Comparison of ENCODE assay signal across 14 mouse cellular contexts in genomic region chr5:30916841-30917240, GRCm38 (mm10). TPM values are rescaled to one million over a fixed set of nuclear protein-coding genes. Genes with fewer than 3 reads are reported as not detected.
DNase-seq lines count a peak whose midpoint lies in the region; ATAC-seq and TF ChIP-seq lines count a peak whose summit lies in the region.
"Had no signal": no experiment of that assay in that cellular context is flagged by ENCODE, and none has a peak within 500 bp of the region (broad histone marks: within the 10 kb centered on the region; RNA-seq: fewer than 3 reads in every experiment).

No protein-coding gene starts in this region.

- intact Hi-C loops in heart, postnatal 36 days (cut with DNase I) = loop anchor here (2.0 kb wide), 1 partner anchor 42 kb away; no protein-coding TSS in a partner anchor

- H3K9me3 ChIP-seq in heart, embryonic 14.5 days (ENCODE audit: control insufficient read depth, low read length) = no peaks in the 10 kb centered on the region
- H3K9me3 ChIP-seq in lung, postnatal 0 days (ENCODE audit: low read length) = no peaks in the 10 kb centered on the region
- H3K9me3 ChIP-seq in embryonic facial prominence, embryonic 14.5 days (ENCODE audit: control insufficient read depth, low read length) = no peaks in the 10 kb centered on the region
- H3K9me3 ChIP-seq in liver, postnatal 0 days (ENCODE audit: low read length) = no peaks in the 10 kb centered on the region
- H3K9me3 ChIP-seq in forebrain, embryonic 15.5 days = no peaks in the 10 kb centered on the region
- H3K9me3 ChIP-seq: G1E; hindbrain, embryonic 15.5 days had no signal

- 89% methylated on average over 9 of the region's 9 CpGs for WGBS in heart, embryonic 14.5 days
- WGBS in lung, postnatal 0 days = 90% methylated on average over 9 of the region's 9 CpGs
- 96% methylated on average over 9 of the region's 9 CpGs for WGBS in lung, adult 2 months
- WGBS in embryonic facial prominence, embryonic 14.5 days = 88% methylated on average over 9 of the region's 9 CpGs
- WGBS in liver, postnatal 0 days (ENCODE audit: insufficient replicate concordance) = 88% methylated on average over 9 of the region's 9 CpGs
- WGBS in forebrain, embryonic 15.5 days = 96% methylated on average over 9 of the region's 9 CpGs

- TF ChIP-seq CTCF in lung, postnatal 0 days (IDR thresholded peaks at IDR 0.05) = no peak
- no peak for TF ChIP-seq CTCF in lung, adult 2 months (IDR thresholded peaks at IDR 0.05; ENCODE audit: insufficient read depth, low read length)
- no peak for TF ChIP-seq CTCF in liver, postnatal 0 days (IDR thresholded peaks at IDR 0.05; ENCODE audit: low read depth)

- peaks cover 44% of the 10 kb centered on the region for H3K36me3 ChIP-seq in heart, embryonic 14.5 days (ENCODE audit: control insufficient read depth, insufficient read depth, low read length)
- H3K36me3 ChIP-seq in lung, postnatal 0 days (ENCODE audit: insufficient read depth, low read length) = peaks cover 12% of the 10 kb centered on the region; the same call in 1 of the 2 replicates
- H3K36me3 ChIP-seq in embryonic facial prominence, embryonic 14.5 days (ENCODE audit: control insufficient read depth, insufficient read depth, low read length) = peaks cover 43% of the 10 kb centered on the region
- peaks cover 11% of the 10 kb centered on the region for H3K36me3 ChIP-seq in liver, postnatal 0 days (replicated peaks; ENCODE audit: insufficient read depth, low read length)
- no peaks in the 10 kb centered on the region for H3K36me3 ChIP-seq in forebrain, embryonic 15.5 days
- H3K36me3 ChIP-seq: G1E; hindbrain, embryonic 15.5 days had no signal

- TF ChIP-seq EP300 in lung, postnatal 0 days (IDR thresholded peaks at IDR 0.05) = no peak
- TF ChIP-seq EP300 in liver, postnatal 0 days (IDR thresholded peaks at IDR 0.05; ENCODE audit: low read depth) = no peak

- H3K9ac ChIP-seq in heart, embryonic 14.5 days (ENCODE audit: low read length) = no peak overlapping the region
- no peak overlapping the region for H3K9ac ChIP-seq in lung, postnatal 0 days (replicated peaks; ENCODE audit: low read depth)
- peak overlapping the region; percentile 17; the same call in 1 of the 2 replicates for H3K9ac ChIP-seq in embryonic facial prominence, embryonic 14.5 days (ENCODE audit: low read depth, low read length)
- no peak overlapping the region for H3K9ac ChIP-seq in liver, postnatal 0 days (replicated peaks)
- no peak overlapping the region for H3K9ac ChIP-seq in forebrain, embryonic 15.5 days (replicated peaks)
- H3K9ac ChIP-seq: hindbrain, embryonic 15.5 days had no signal

- peaks cover 39 to 54% of the 10 kb centered on the region in 2 experiments for H3K4me1 ChIP-seq in heart, embryonic 14.5 days (ENCODE audit: control insufficient read depth in 2 of 2, insufficient read depth in 2 of 2, low read length in 2 of 2)
- H3K4me1 ChIP-seq in lung, postnatal 0 days (ENCODE audit: insufficient read depth, low read depth, low read length) = peaks cover 13% of the 10 kb centered on the region
- H3K4me1 ChIP-seq in lung, adult 2 months (ENCODE audit: control insufficient read depth, insufficient read depth, low read length) = peaks cover 36% of the 10 kb centered on the region
- peaks cover 20% of the 10 kb centered on the region for H3K4me1 ChIP-seq in embryonic facial prominence, embryonic 14.5 days (ENCODE audit: control insufficient read depth, insufficient read depth, low read length)
- peaks cover 62% of the 10 kb centered on the region for H3K4me1 ChIP-seq in liver, postnatal 0 days (ENCODE audit: insufficient read depth)
- peaks cover 40% of the 10 kb centered on the region for H3K4me1 ChIP-seq in forebrain, embryonic 15.5 days

- H3K27me3 ChIP-seq in heart, embryonic 14.5 days (ENCODE audit: control insufficient read depth, insufficient read depth, low read length) = no peaks in the 10 kb centered on the region
- no peaks in the 10 kb centered on the region for H3K27me3 ChIP-seq in lung, postnatal 0 days (replicated peaks; ENCODE audit: insufficient read depth, low read length)
- H3K27me3 ChIP-seq in embryonic facial prominence, embryonic 14.5 days (replicated peaks; ENCODE audit: control insufficient read depth, insufficient read depth, low read length) = no peaks in the 10 kb centered on the region
- H3K27me3 ChIP-seq in liver, postnatal 0 days (ENCODE audit: insufficient read depth, low read length) = no peaks in the 10 kb centered on the region
- H3K27me3 ChIP-seq in forebrain, embryonic 15.5 days = no peaks in the 10 kb centered on the region
- H3K27me3 ChIP-seq: hindbrain, embryonic 15.5 days had no signal

- no peak for ATAC-seq in heart, embryonic 14.5 days (ENCODE audit: insufficient number of reproducible peaks, insufficient read depth, low FRiP score, low read depth)
- no peak for ATAC-seq in lung, postnatal 0 days
- ATAC-seq in embryonic facial prominence, embryonic 14.5 days (ENCODE audit: low read depth) = no peak
- ATAC-seq in liver, postnatal 0 days = no peak
- ATAC-seq in forebrain, embryonic 15.5 days (replicated peaks) = no peak

- H3K4me2 ChIP-seq in heart, embryonic 14.5 days (ENCODE audit: low read length) = 0 out of 2 replicates have a peak overlapping the region, but pooled peaks have one; percentile 73
- H3K4me2 ChIP-seq in lung, postnatal 0 days (replicated peaks; ENCODE audit: low read depth, low read length) = no peak overlapping the region
- no peak overlapping the region for H3K4me2 ChIP-seq in embryonic facial prominence, embryonic 14.5 days (ENCODE audit: low read depth, low read length)
- H3K4me2 ChIP-seq in liver, postnatal 0 days (ENCODE audit: low read depth, low read length) = no peak overlapping the region
- no peak overlapping the region for H3K4me2 ChIP-seq in forebrain, embryonic 15.5 days (replicated peaks)

- H3K4me3 ChIP-seq in heart, embryonic 14.5 days (ENCODE audit: control insufficient read depth in 1 of 2, insufficient read depth in 1 of 2, low read depth in 1 of 2, low read length in 2 of 2) = no peak overlapping the region
- H3K4me3 ChIP-seq in lung, postnatal 0 days (ENCODE audit: low read depth, low read length) = no peak overlapping the region
- no peak overlapping the region for H3K4me3 ChIP-seq in lung, adult 2 months (replicated peaks; ENCODE audit: extremely low read depth, low read depth, low read length)
- no peak overlapping the region for H3K4me3 ChIP-seq in embryonic facial prominence, embryonic 14.5 days (ENCODE audit: low read depth, low read length)
- no peak overlapping the region for H3K4me3 ChIP-seq in liver, postnatal 0 days (ENCODE audit: low read depth, low read length)
- no peak overlapping the region for H3K4me3 ChIP-seq in forebrain, embryonic 15.5 days
- H3K4me3 ChIP-seq: hindbrain, embryonic 15.5 days had no signal

- no peak for TF ChIP-seq POLR2A in lung, adult 2 months (IDR thresholded peaks at IDR 0.05; ENCODE audit: borderline replicate concordance, extremely low read depth, low read depth, low read length)

- DNase-seq in heart, postnatal 36 days = no peak
- no peak for DNase-seq in lung, postnatal 0 days (ENCODE audit: low spot score)
- no peak for DNase-seq in lung, adult 2 months
- no peak for DNase-seq in embryonic facial prominence, embryonic 14.5 days (ENCODE audit: low spot score)
- peak; percentile 14 for DNase-seq in liver, postnatal 0 days
- DNase-seq: adrenal gland, postnatal 10 days; cerebellum, postnatal 25 days; layer of hippocampus, adult 9-11 months; thymus, postnatal 4 days had no signal

- peak overlapping the region in 1 of 2 experiments; percentile 94; a peak in 2 of 4 replicates for H3K27ac ChIP-seq in heart, embryonic 14.5 days (replicated peaks in 1 of 2; ENCODE audit: control insufficient read depth in 1 of 2, insufficient read depth in 1 of 2, low read depth in 2 of 2, low read length in 2 of 2)
- H3K27ac ChIP-seq in lung, postnatal 0 days (ENCODE audit: low read length) = peak overlapping the region; percentile 77
- H3K27ac ChIP-seq in embryonic facial prominence, embryonic 14.5 days (replicated peaks; ENCODE audit: low read depth, low read length) = no peak overlapping the region
- H3K27ac ChIP-seq in liver, postnatal 0 days (ENCODE audit: low read depth) = peak overlapping the region; percentile 68
- no peak overlapping the region for H3K27ac ChIP-seq in forebrain, embryonic 15.5 days (replicated peaks)

RNA-seq across cellular contexts. Expression of gene Emilin1, which starts 3.6 kb away (rescaled TPM):
- polyA plus RNA-seq in heart, embryonic 14.5 days (2014; fragmentation: Nextera tagmentation; extraction: Ambion mirVana) = 91.8 and 108 TPM in 2 replicates
- 10 to 100 TPM; 22.0 to 23.7 TPM for total RNA-seq in heart, postnatal 36 days (2021)
- polyA plus RNA-seq in lung, postnatal 0 days (2015; fragmentation: Nextera tagmentation; extraction: Ambion mirVana) = 121 and 135 TPM in 2 replicates
- 89.9 and 107 TPM in 2 replicates for polyA plus RNA-seq in lung, adult 2 months (2012; rRNA removed)
- polyA plus RNA-seq in embryonic facial prominence, embryonic 14.5 days (2014; fragmentation: Nextera tagmentation; extraction: Ambion mirVana) = 200 and 225 TPM in 2 replicates
- polyA plus RNA-seq in liver, postnatal 0 days (2015; fragmentation: Nextera tagmentation; extraction: Ambion mirVana) = 25.3 and 30.9 TPM in 2 replicates
- polyA plus RNA-seq in forebrain, embryonic 15.5 days (2015; fragmentation: Nextera tagmentation; extraction: Ambion mirVana) = 12.0 and 12.9 TPM in 2 replicates

RNA-seq across cellular contexts. Expression of gene Khk, which starts 4.4 kb away (rescaled TPM):
- polyA plus RNA-seq in heart, embryonic 14.5 days (2014; fragmentation: Nextera tagmentation; extraction: Ambion mirVana) = 9.7 and 12.1 TPM in 2 replicates
- total RNA-seq in heart, postnatal 36 days (2021) = 10 to 100 TPM; 19.9 to 26.6 TPM
- 43.6 and 48.7 TPM in 2 replicates for polyA plus RNA-seq in lung, postnatal 0 days (2015; fragmentation: Nextera tagmentation; extraction: Ambion mirVana)
- 39.0 and 46.6 TPM in 2 replicates for polyA plus RNA-seq in lung, adult 2 months (2012; rRNA removed)
- polyA plus RNA-seq in embryonic facial prominence, embryonic 14.5 days (2014; fragmentation: Nextera tagmentation; extraction: Ambion mirVana) = 22.1 and 24.7 TPM in 2 replicates
- polyA plus RNA-seq in liver, postnatal 0 days (2015; fragmentation: Nextera tagmentation; extraction: Ambion mirVana) = 56.9 and 57.7 TPM in 2 replicates
- polyA plus RNA-seq in forebrain, embryonic 15.5 days (2015; fragmentation: Nextera tagmentation; extraction: Ambion mirVana) = 5.1 and 5.5 TPM in 2 replicates

RNA-seq across cellular contexts. Expression of gene Ost4, which starts 9.3 kb away (rescaled TPM):
- polyA plus RNA-seq in heart, embryonic 14.5 days (2014; fragmentation: Nextera tagmentation; extraction: Ambion mirVana) = 437 and 480 TPM in 2 replicates
- 100 to 1,000 TPM; 143 to 152 TPM for total RNA-seq in heart, postnatal 36 days (2021)
- 340 and 365 TPM in 2 replicates for polyA plus RNA-seq in lung, postnatal 0 days (2015; fragmentation: Nextera tagmentation; extraction: Ambion mirVana)
- 218 and 230 TPM in 2 replicates for polyA plus RNA-seq in lung, adult 2 months (2012; rRNA removed)
- polyA plus RNA-seq in embryonic facial prominence, embryonic 14.5 days (2014; fragmentation: Nextera tagmentation; extraction: Ambion mirVana) = 507 and 572 TPM in 2 replicates
- 263 and 277 TPM in 2 replicates for polyA plus RNA-seq in liver, postnatal 0 days (2015; fragmentation: Nextera tagmentation; extraction: Ambion mirVana)
- polyA plus RNA-seq in forebrain, embryonic 15.5 days (2015; fragmentation: Nextera tagmentation; extraction: Ambion mirVana) = 243 and 273 TPM in 2 replicates

RNA-seq across cellular contexts. Expression of gene Agbl5, which starts 28.3 kb away (rescaled TPM):
- polyA plus RNA-seq in heart, embryonic 14.5 days (2014; fragmentation: Nextera tagmentation; extraction: Ambion mirVana) = 10.5 and 10.8 TPM in 2 replicates
- total RNA-seq in heart, postnatal 36 days (2021) = 1 to 10 TPM; 4.1 to 7.1 TPM
- polyA plus RNA-seq in lung, postnatal 0 days (2015; fragmentation: Nextera tagmentation; extraction: Ambion mirVana) = 9.9 and 10.2 TPM in 2 replicates
- polyA plus RNA-seq in lung, adult 2 months (2012; rRNA removed) = 19.2 and 20.8 TPM in 2 replicates
- 17.4 and 22.4 TPM in 2 replicates for polyA plus RNA-seq in embryonic facial prominence, embryonic 14.5 days (2014; fragmentation: Nextera tagmentation; extraction: Ambion mirVana)
- polyA plus RNA-seq in liver, postnatal 0 days (2015; fragmentation: Nextera tagmentation; extraction: Ambion mirVana) = 3.1 and 3.2 TPM in 2 replicates
- 23.2 and 23.9 TPM in 2 replicates for polyA plus RNA-seq in forebrain, embryonic 15.5 days (2015; fragmentation: Nextera tagmentation; extraction: Ambion mirVana)

RNA-seq across cellular contexts. Expression of gene Cgref1, which starts 28.6 kb away (rescaled TPM):
- 2.0 and 3.8 TPM in 2 replicates for polyA plus RNA-seq in heart, embryonic 14.5 days (2014; fragmentation: Nextera tagmentation; extraction: Ambion mirVana)
- under 1 TPM; 0.70 to 0.89 TPM for total RNA-seq in heart, postnatal 36 days (2021)
- polyA plus RNA-seq in lung, postnatal 0 days (2015; fragmentation: Nextera tagmentation; extraction: Ambion mirVana) = 1.8 and 2.3 TPM in 2 replicates
- 2.7 and 5.7 TPM in 2 replicates for polyA plus RNA-seq in lung, adult 2 months (2012; rRNA removed)
- polyA plus RNA-seq in embryonic facial prominence, embryonic 14.5 days (2014; fragmentation: Nextera tagmentation; extraction: Ambion mirVana) = 30.9 and 51.1 TPM in 2 replicates
- 18.7 and 22.8 TPM in 2 replicates for polyA plus RNA-seq in liver, postnatal 0 days (2015; fragmentation: Nextera tagmentation; extraction: Ambion mirVana)
- polyA plus RNA-seq in forebrain, embryonic 15.5 days (2015; fragmentation: Nextera tagmentation; extraction: Ambion mirVana) = 15.9 and 18.5 TPM in 2 replicates
- total RNA-seq: megakaryocyte-erythroid progenitor cell, adult 5-6 weeks had no signal
- polyA plus RNA-seq: G1E had no signal

Comparison
In these comparisons a context has a peak if more than half of its experiments do, and no peak if none do; other contexts are left out.
1. H3K27ac ChIP-seq: peak in lung, postnatal 0 days (single experiment) and liver, postnatal 0 days (single experiment); none in embryonic facial prominence, embryonic 14.5 days (single experiment) and forebrain, embryonic 15.5 days (single experiment).